Mouse (Mus musculus) megakaryocyte-erythroid progenitor cell, adult 5-6 weeks (primary cell): ENCODE data around the gene Dctpp1. TPM values are rescaled to one million over a fixed set of nuclear protein-coding genes. Genes with fewer than 3 reads are reported as not detected.
"Not testable (repeated sequence)": the region's sequence is repeated elsewhere in the genome, so short reads cannot be mapped to it uniquely, and the experiment has no call there.

ENCODE experiments used
- ATAC-seq: replicated peaks from 2 replicates; pipeline ENCODE4 v1.8.0; 2016; ENCODE audit warnings: mild to moderate bottlenecking, inconsistent platforms; ENCODE audit not compliant: severe bottlenecking, poor library complexity, low FRiP score, low TSS enrichment
- total RNA-seq, 2 experiments: library from RNA; stranded (forward) in 1 of 2; stranded (reverse) in 1 of 2; fragments of 200-1000, 215-1000 nt in 1 of 2; fragments of >200 nt in 1 of 2; fragmentation: Nextera tagmentation in 1 of 2; gene quantifications; 2 replicates each; pipeline ENCODE4 v1.2.3; 2014 to 2017

Gene Dctpp1
- total RNA-seq, 2 experiments from 2014 or later, result 48.2 to 138 TPM

- no peak for ATAC-seq
These were observed 12.1 kb upstream of the Dctpp1 start for GRCm38 (mm10) chr7:127272566-127272965.

- no peak for ATAC-seq
These were observed 10.6 kb upstream of the Dctpp1 start for GRCm38 (mm10) chr7:127271093-127271492.

- no peak for ATAC-seq
These were observed 10.2 kb upstream of the Dctpp1 start for GRCm38 (mm10) chr7:127270666-127271065.

- ATAC-seq, result no peak
These were observed 9.7 kb upstream of the Dctpp1 start for GRCm38 (mm10) chr7:127270256-127270655.

- no peak for ATAC-seq
These were observed 3.0 kb upstream of the Dctpp1 start for GRCm38 (mm10) chr7:127263526-127263925.

- ATAC-seq, result peak; percentile 47
These were observed 1.9 kb upstream of the Dctpp1 start for GRCm38 (mm10) chr7:127262218-127262961.

- no peak for ATAC-seq
These were observed 1.2 kb downstream of the Dctpp1 start for GRCm38 (mm10) chr7:127259186-127259905.

- ATAC-seq, result no peak
These were observed 4.0 kb downstream of the Dctpp1 start for GRCm38 (mm10) chr7:127256518-127256917.

GRCm38 (mm10) chr7:127255965-127256364, 4.5 kb downstream of the Dctpp1 start:
- ATAC-seq, result no peak

GRCm38 (mm10) chr7:127255008-127255407, 5.5 kb downstream of the Dctpp1 start:
- peak; percentile 41; the same call in 1 of the 2 replicates for ATAC-seq

- peak; percentile 70 for ATAC-seq
These were observed 6.4 kb downstream of the Dctpp1 start for GRCm38 (mm10) chr7:127253821-127254769.

GRCm38 (mm10) chr7:127253341-127253740, 7.2 kb downstream of the Dctpp1 start:
- no peak for ATAC-seq

GRCm38 (mm10) chr7:127252414-127252813, 8.1 kb downstream of the Dctpp1 start:
- ATAC-seq, result no peak

- ATAC-seq, result not testable (repeated sequence)
These were observed 10.0 kb downstream of the Dctpp1 start for GRCm38 (mm10) chr7:127250511-127250910.

- ATAC-seq, result peak; percentile 20; the same call in 1 of the 2 replicates
These were observed 15.6 kb downstream of the Dctpp1 start for GRCm38 (mm10) chr7:127244658-127245510.

GRCm38 (mm10) chr7:127243870-127244657, 16.4 kb downstream of the Dctpp1 start, which contains the start of gene Zfp771:
Zfp771 (plus strand) TSS chr7:127244274.
- ATAC-seq, result peak; percentile 85

- peak; percentile 9; the same call in 1 of the 2 replicates for ATAC-seq
These were observed 17.1 kb downstream of the Dctpp1 start for GRCm38 (mm10) chr7:127243361-127243867.

GRCm38 (mm10) chr7:127234777-127235176, 25.7 kb downstream of the Dctpp1 start:
- ATAC-seq, result no peak
